In the genomic region with DNA sequence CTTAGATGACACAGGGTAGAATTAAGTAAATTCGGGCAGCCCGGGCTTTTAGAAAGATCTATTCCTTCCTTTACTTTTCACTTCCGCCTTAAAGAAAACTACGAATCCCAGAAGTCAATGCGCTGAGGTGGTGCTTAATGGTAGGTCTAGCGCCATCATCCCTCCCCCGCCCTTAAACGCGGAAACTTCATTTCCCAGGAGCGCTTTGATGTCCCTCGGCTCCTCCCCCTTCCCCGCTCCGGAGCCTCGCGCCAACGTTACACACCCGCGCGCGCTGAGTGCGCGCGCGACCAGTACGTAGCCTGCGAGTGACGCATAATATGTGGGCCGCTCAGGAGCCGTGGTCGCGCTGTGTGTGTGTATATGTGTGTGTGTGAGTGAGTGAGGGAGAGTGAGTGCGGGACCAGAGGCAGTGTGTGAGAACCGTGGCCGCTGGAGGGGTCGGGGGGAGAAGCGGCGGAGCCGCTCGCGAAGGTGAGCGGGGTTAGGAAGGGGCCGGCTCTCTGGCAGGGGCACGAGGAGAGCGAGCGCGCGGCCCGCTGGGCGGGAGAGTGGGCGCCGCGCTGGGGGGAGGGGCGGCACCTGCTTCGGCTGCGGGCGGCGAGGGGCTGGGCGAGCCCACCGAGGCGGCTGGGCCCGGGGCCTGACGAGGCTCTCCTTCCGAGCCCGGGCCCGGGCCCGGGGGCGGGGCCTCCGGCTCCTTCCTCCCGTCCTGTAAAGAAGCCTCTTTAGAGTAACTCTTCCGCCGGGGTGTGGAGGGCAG, we compare ENCODE assay signal across 8 mouse cellular contexts. TPM values are rescaled to one million over a fixed set of nuclear protein-coding genes. Genes with fewer than 3 reads are reported as not detected.
DNase-seq lines count a peak whose midpoint lies in the region; ATAC-seq lines count a peak whose summit lies in the region.

A gene (plus strand): TSS at position 257 of the 763 bp plus-strand sequence.

- H3K9me3 ChIP-seq in heart, embryonic 13.5 days = no peaks in the 10 kb centered on the region
- no peaks in the 10 kb centered on the region for H3K9me3 ChIP-seq in liver, embryonic 12.5 days (replicated peaks)
- H3K9me3 ChIP-seq in stomach, embryonic 15.5 days = no peaks in the 10 kb centered on the region

- peak; percentile 99 for DNase-seq in CD4-positive, CD25-positive, alpha-beta regulatory T cell, adult 2 months (ENCODE audit: low read depth, low spot score)
- DNase-seq in fat pad, adult 2 months (ENCODE audit: extremely low read depth, low read depth, low spot score) = peak; percentile 84
- DNase-seq in kidney, postnatal 10 days = peak; percentile 97
- DNase-seq in natural killer cell, adult 2 months (ENCODE audit: low spot score in 2 of 2) = peak; percentile 92 to 94

- no peaks in the 10 kb centered on the region for H3K36me3 ChIP-seq in heart, embryonic 13.5 days
- peaks cover 8% of the 10 kb centered on the region; the same call in 1 of the 2 replicates for H3K36me3 ChIP-seq in liver, embryonic 12.5 days
- no peaks in the 10 kb centered on the region for H3K36me3 ChIP-seq in stomach, embryonic 15.5 days

- H3K4me3 ChIP-seq in brown adipose tissue, adult 24 weeks (ENCODE audit: insufficient read depth, low read depth, low read length) = peak within 1 kb of the TSS; percentile 81
- peak within 1 kb of the TSS; percentile 99 for H3K4me3 ChIP-seq in heart, embryonic 13.5 days
- H3K4me3 ChIP-seq in liver, embryonic 12.5 days = peak within 1 kb of the TSS; percentile 100
- H3K4me3 ChIP-seq in stomach, embryonic 15.5 days (replicated peaks) = peak within 1 kb of the TSS; percentile 100

- peak; percentile 93 for ATAC-seq in heart, embryonic 13.5 days (ENCODE audit: extremely low read depth, insufficient number of reproducible peaks, low FRiP score, low TSS enrichment)
- peak; percentile 90 for ATAC-seq in liver, embryonic 12.5 days
- peak; percentile 97 for ATAC-seq in stomach, embryonic 15.5 days (ENCODE audit: insufficient read depth, low FRiP score, low read depth)

- H3K4me2 ChIP-seq in heart, embryonic 13.5 days = peak within 1 kb of the TSS; percentile 74
- H3K4me2 ChIP-seq in liver, embryonic 12.5 days = peak within 1 kb of the TSS; percentile 67
- peak within 1 kb of the TSS; percentile 80 for H3K4me2 ChIP-seq in stomach, embryonic 15.5 days

- H3K27ac ChIP-seq in brown adipose tissue, adult 24 weeks (replicated peaks; ENCODE audit: low read depth, low read length) = peak within 1 kb of the TSS; percentile 50
- H3K27ac ChIP-seq in heart, embryonic 13.5 days (replicated peaks) = peak within 1 kb of the TSS; percentile 96
- peak within 1 kb of the TSS; percentile 94 for H3K27ac ChIP-seq in liver, embryonic 12.5 days
- H3K27ac ChIP-seq in stomach, embryonic 15.5 days = peak within 1 kb of the TSS; percentile 93

- peak within 1 kb of the TSS; percentile 98 for H3K9ac ChIP-seq in heart, embryonic 13.5 days
- peak within 1 kb of the TSS; percentile 96 for H3K9ac ChIP-seq in liver, embryonic 12.5 days
- peak within 1 kb of the TSS; percentile 68 for H3K9ac ChIP-seq in stomach, embryonic 15.5 days

- under 1% methylated on average over 50 of the region's 71 CpGs for WGBS in heart, embryonic 13.5 days
- under 1% methylated on average over 66 of the region's 71 CpGs for WGBS in liver, embryonic 12.5 days (ENCODE audit: insufficient replicate concordance)
- under 1% methylated on average over 68 of the region's 71 CpGs for WGBS in stomach, embryonic 15.5 days

- H3K4me1 ChIP-seq in brown adipose tissue, adult 24 weeks (ENCODE audit: control insufficient read depth, insufficient read depth, insufficient read length, low read length) = no peaks in the 10 kb centered on the region
- H3K4me1 ChIP-seq in heart, embryonic 13.5 days = peaks cover 9% of the 10 kb centered on the region
- H3K4me1 ChIP-seq in liver, embryonic 12.5 days = peaks cover 28% of the 10 kb centered on the region
- H3K4me1 ChIP-seq in stomach, embryonic 15.5 days = no peaks in the 10 kb centered on the region

- no peaks in the 10 kb centered on the region for H3K27me3 ChIP-seq in heart, embryonic 13.5 days (replicated peaks)
- H3K27me3 ChIP-seq in liver, embryonic 12.5 days (replicated peaks) = no peaks in the 10 kb centered on the region
- no peaks in the 10 kb centered on the region for H3K27me3 ChIP-seq in stomach, embryonic 15.5 days (replicated peaks)

RNA-seq across cellular contexts. Expression of the gene that starts here (rescaled TPM):
- 16.1 and 17.6 TPM in 2 replicates for polyA plus RNA-seq in brown adipose tissue, adult 24 weeks (2012; ENCODE audit: insufficient read depth, insufficient read length, missing spikeins)
- 12.8 and 15.6 TPM in 2 replicates for polyA plus RNA-seq in heart, embryonic 13.5 days (2015; fragmentation: Nextera tagmentation; extraction: Ambion mirVana)
- 18.6 and 19.3 TPM in 2 replicates for polyA plus RNA-seq in liver, embryonic 12.5 days (2016; fragmentation: Nextera tagmentation; extraction: Ambion mirVana)
- polyA plus RNA-seq in stomach, embryonic 15.5 days (2015; fragmentation: Nextera tagmentation; extraction: Ambion mirVana) = 15.9 and 21.6 TPM in 2 replicates

Comparison
In these comparisons a context has a peak if more than half of its experiments do, and no peak if none do; other contexts are left out.
1. Peak in every context shown above with its lines: DNase-seq, ATAC-seq, H3K4me3 ChIP-seq and H3K27ac ChIP-seq.